Mouse (Mus musculus) thymus, adult 2 months (tissue): Measurements from ENCODE around the gene Dlx6. TPM values are rescaled to one million over a fixed set of nuclear protein-coding genes. Genes with fewer than 3 reads are reported as not detected.

ENCODE experiments used
- DNase-seq: peaks from one replicate; pipeline ENCODE4 v3.0.0; 2021
- H3K27ac ChIP-seq: fragments of 200-500 bp; 2 replicates; pipeline ENCODE4 v1.5.1; 2012; ENCODE audit warnings: low read length, control low read depth; ENCODE audit not compliant: control insufficient read depth, insufficient read depth
- H3K27me3 ChIP-seq: fragments of 200-500 bp; 2 replicates; pipeline ENCODE4 v1.6.1; 2012; ENCODE audit warnings: mild to moderate bottlenecking, low read length, moderate library complexity, mixed read lengths; ENCODE audit not compliant: control insufficient read depth, insufficient read depth
- H3K36me3 ChIP-seq: fragments of 200-500 bp; 2 replicates; pipeline ENCODE4 v1.6.1; 2012; ENCODE audit warnings: mild to moderate bottlenecking, low read length, moderate library complexity; ENCODE audit not compliant: control insufficient read depth, insufficient read depth
- H3K4me1 ChIP-seq: fragments of 200-500 bp; replicated peaks from 2 replicates; pipeline ENCODE4 v1.6.1; 2012; ENCODE audit warnings: low read length; ENCODE audit not compliant: control insufficient read depth, insufficient read depth
- H3K4me3 ChIP-seq: fragments of 200-500 bp; 2 replicates; pipeline ENCODE4 v1.5.1; 2012; ENCODE audit warnings: mild to moderate bottlenecking, low read length, control low read depth, moderate library complexity; ENCODE audit not compliant: control insufficient read depth, insufficient read depth
- CTCF ChIP-seq: fragments of 200-500 bp; IDR thresholded peaks from 2 replicates; pipeline ENCODE4 v1.5.1; 2012; ENCODE audit warnings: mild to moderate bottlenecking, control low read depth, low read length, moderate library complexity, borderline replicate concordance; ENCODE audit not compliant: control insufficient read depth, poor library complexity, insufficient read depth; ENCODE audit errors: extremely low read depth
- POLR2A ChIP-seq: fragments of 200-500 bp; IDR thresholded peaks from 2 replicates; pipeline ENCODE4 v1.6.1; 2012; ENCODE audit warnings: mild to moderate bottlenecking, low read length, control low read depth, moderate library complexity; ENCODE audit not compliant: control insufficient read depth, poor library complexity, insufficient read depth; ENCODE audit errors: extremely low read depth
- WGBS: fragments of 180-500 bp; shearing (Covaris S2); methylation state at CpG from one replicate; pipeline ENCODE4 v1.1.7; 2018; 5-methylcytosine and 5-hydroxymethylcytosine counted together
- polyA plus RNA-seq: library from polyadenylated mRNA; depleted of rRNA; stranded (reverse); fragments of >200 nt; gene quantifications from 2 replicates; pipeline ENCODE4 v1.2.3, GENCODE M21; 2012

The Dlx6 gene
- polyA plus RNA-seq, 1 experiment: not detected

- DNase-seq: no peak
- Histone ChIP-seq H3K27ac (no peak overlapping the region), H3K36me3 (no peaks in the 10 kb centered on the region), H3K4me1 (no peaks in the 10 kb centered on the region), H3K27me3 (peaks cover 12% of the 10 kb centered on the region), H3K4me3 (no peak overlapping the region)
- 18% methylated on average over 2 of the region's 2 CpGs for WGBS
- TF ChIP-seq POLR2A (no peak), CTCF (no peak)
These were observed 5.4 kb upstream of the Dlx6 start for GRCm38 (mm10) chr6:6857766-6858165.

- peaks cover 17% of the 10 kb centered on the region for H3K27me3 ChIP-seq
These were observed 4.6 kb upstream of the Dlx6 start for GRCm38 (mm10) chr6:6858571-6858970.

GRCm38 (mm10) chr6:6859111-6859949 is 3.8 kb upstream of the Dlx6 start:
- Histone ChIP-seq H3K27ac (no peak overlapping the region), H3K36me3 (no peaks in the 10 kb centered on the region), H3K4me3 (no peak overlapping the region), H3K4me1 (no peaks in the 10 kb centered on the region), H3K27me3 (peaks cover 19% of the 10 kb centered on the region)
- no peak for DNase-seq
- TF ChIP-seq POLR2A: no peak
- TF ChIP-seq CTCF: no peak
- WGBS: 9% methylated on average over 19 of the region's 19 CpGs

More at GRCm38 (mm10) chr6:6858571-6858970, 4.6 kb upstream of the Dlx6 start:
- Histone ChIP-seq H3K36me3 (no peaks in the 10 kb centered on the region), H3K4me1 (no peaks in the 10 kb centered on the region), H3K4me3 (no peak overlapping the region), H3K27ac (no peak overlapping the region)
- WGBS: 6% methylated on average over 1 of the region's 1 CpGs
- TF ChIP-seq POLR2A (no peak), CTCF (no peak)
- no peak for DNase-seq

- WGBS: 3% methylated on average over 21 of the region's 21 CpGs
- no peak overlapping the region for H3K27ac ChIP-seq
- H3K4me1 ChIP-seq: no peaks in the 10 kb centered on the region
- H3K27me3 ChIP-seq: peaks cover 19% of the 10 kb centered on the region
- no peaks in the 10 kb centered on the region for H3K36me3 ChIP-seq
- TF ChIP-seq CTCF (no peak), POLR2A (no peak)
- DNase-seq: no peak
- H3K4me3 ChIP-seq: no peak overlapping the region
These were observed 3.2 kb upstream of the Dlx6 start for GRCm38 (mm10) chr6:6859950-6860410.

- Histone ChIP-seq H3K36me3 (no peaks in the 10 kb centered on the region), H3K4me1 (no peaks in the 10 kb centered on the region), H3K27me3 (peaks cover 21% of the 10 kb centered on the region), H3K4me3 (no peak overlapping the region), H3K27ac (no peak overlapping the region)
- no peak for TF ChIP-seq CTCF
- no peak for TF ChIP-seq POLR2A
- whole genome bisulfite sequencing: 1% methylated on average over 33 of the region's 33 CpGs
- no peak for DNase-seq
These were observed 2.6 kb upstream of the Dlx6 start for GRCm38 (mm10) chr6:6860411-6861085.

- H3K4me1 ChIP-seq: no peaks in the 10 kb centered on the region
- H3K27me3 ChIP-seq: peaks cover 20% of the 10 kb centered on the region
- no peak overlapping the region for H3K4me3 ChIP-seq
- no peak for DNase-seq
- no peak overlapping the region for H3K27ac ChIP-seq
- TF ChIP-seq CTCF (no peak), POLR2A (no peak)
- 6% methylated on average over 21 of the region's 21 CpGs for WGBS
- H3K36me3 ChIP-seq: no peaks in the 10 kb centered on the region
These were observed 1.9 kb upstream of the Dlx6 start for GRCm38 (mm10) chr6:6861086-6861797.
